Mouse (Mus musculus) CD4-positive naive resting alpha-beta T cell, adult 57 days (primary cell): ENCODE data around the gene Tomm6. TPM values are rescaled to one million over a fixed set of nuclear protein-coding genes. Genes with fewer than 3 reads are reported as not detected.

Source experiments
- total RNA-seq: library from RNA; stranded (reverse); gene quantifications from one replicate; pipeline ENCODE4 v1.2.4, GENCODE M21; 2023

Tomm6 gene
- total RNA-seq: 129 TPM

DNA sequence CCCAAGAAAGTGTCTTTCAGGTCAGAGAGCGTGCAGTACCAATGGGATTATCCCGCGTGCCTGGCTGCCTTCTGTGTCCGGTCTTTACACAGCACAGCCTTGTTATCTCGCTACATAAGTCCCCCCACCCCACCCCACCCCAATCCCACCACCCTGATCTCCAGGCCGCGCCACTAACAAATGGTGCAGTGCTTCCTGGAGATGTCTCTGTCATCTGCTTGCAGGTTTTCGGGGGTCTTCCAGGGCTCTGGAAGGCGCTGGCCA lies at the start of gene Tomm6:
TSS of gene Tomm6 (minus strand) at position 43 of the 264 bp plus-strand sequence.

DNA sequence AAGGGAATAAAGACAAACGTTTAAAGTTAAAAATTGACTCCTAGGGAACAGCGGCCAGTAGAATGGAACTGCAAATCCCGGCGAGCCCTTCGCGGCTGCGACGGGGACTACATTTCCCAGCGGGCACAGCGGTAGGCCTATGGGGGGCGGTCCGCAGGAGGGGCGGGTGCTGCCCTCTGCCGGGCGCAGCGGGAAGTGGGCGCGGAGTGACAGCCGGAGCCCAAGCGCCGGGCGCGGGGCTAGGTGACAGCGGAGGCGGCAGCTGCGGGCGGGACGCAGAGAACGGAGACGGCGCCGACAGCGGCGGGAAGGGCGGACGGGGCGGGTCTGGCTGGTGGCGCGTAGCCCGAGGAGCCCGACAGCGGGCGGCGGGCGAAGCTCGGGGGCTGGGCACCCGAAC lies 48.7 kb upstream of the Tomm6 start, which contains the start of gene Tfeb:
TSS of gene Tfeb (plus strand) at position 175 of the 400 bp plus-strand sequence.

DNA sequence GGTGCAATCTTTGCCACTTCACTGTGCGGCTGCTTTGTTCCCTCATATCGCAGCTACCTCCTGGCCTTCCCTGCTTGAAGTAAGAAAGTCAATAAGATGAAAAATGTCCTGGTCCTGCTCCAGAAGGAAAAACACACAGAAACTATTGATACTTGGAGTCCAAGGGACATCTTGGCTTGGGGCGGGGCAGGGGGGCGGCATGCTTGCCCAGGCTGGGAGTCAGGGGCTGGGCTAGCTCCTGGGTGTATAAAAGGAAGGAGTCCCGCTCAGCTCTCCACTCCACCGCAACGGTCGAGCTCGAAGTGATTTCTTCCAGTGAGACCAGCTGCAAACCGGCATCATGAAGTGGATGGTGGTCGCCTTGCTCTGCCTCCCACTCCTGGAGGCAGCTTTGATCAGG lies 38.4 kb upstream of the Tomm6 start, which contains the start of gene Pgc:
TSS of gene Pgc (plus strand) at position 277 of the 400 bp plus-strand sequence.

GRCm38 (mm10) chr17:47694503-47695336 lies 6.5 kb upstream of the Tomm6 start, which contains the start of gene Prickle4:
Gene Prickle4, minus strand, starts transcription at chr17:47694736.

DNA sequence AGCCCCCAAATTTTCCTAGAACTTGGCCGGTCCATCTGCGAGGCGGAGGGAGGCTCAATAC lies 6.1 kb upstream of the Tomm6 start, which contains the start of gene Gm21981:
TSS of gene Gm21981 (minus strand) at position 14 of the 61 bp plus-strand sequence.

DNA sequence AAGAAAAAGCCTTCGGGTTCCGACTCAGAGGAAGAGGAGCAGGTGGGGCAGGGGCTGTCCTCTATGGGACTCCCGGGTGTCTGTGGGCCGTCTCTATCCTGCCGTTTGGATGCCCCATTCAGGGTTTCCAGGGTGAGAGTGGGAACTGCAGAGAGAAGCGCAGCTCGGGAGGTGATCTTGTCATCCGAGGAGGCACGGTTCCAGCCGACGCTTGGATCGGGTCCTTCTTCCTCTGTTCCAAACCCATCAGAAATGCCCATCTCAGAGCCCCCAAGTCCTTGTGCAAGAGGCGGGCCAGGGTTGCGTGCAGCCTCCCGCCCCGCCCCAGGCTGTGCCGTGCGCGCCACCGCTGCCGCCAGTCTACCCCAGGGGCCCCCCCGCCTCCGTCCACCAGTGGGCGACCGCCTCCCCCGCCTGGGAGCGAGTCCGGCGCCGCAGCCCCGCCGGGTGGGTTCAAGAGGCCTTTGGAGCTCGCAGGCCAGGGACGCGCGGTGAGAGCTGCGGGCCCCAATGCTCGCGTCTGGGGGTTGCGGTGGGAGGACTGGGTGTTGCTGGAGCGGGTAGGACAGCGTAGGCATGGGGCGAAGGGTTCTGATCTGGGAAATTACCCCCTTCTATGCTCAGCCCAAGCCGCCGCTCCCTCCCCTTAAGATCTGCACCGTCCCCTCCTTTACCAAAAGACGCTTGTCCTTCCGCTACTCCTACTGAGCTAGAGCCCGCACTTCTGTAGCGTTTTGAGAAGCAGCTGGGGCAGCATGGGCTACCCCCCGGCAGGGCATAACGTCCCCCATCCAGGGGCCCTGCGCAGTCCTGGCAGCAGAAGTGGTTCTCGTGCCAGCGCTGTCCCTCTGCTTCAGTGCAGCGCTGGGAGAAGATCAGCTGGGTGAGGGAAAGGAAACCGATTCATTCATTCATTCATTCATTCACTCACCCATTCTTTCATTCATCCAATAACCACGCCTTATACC lies 706 bp upstream of the Tomm6 start, which contains the start of gene Frs3:
TSS of gene Frs3 (plus strand) at position 423 of the 968 bp plus-strand sequence.

Other genes starting within 250 kb of the Tomm6 start
- 67.6 TPM for gene Taf8, start 186.1 kb downstream of the Tomm6 start, total RNA-seq
- gene Ccnd3, start 183.3 kb downstream of the Tomm6 start, total RNA-seq: 521 TPM
- gene Bysl, start 76.9 kb downstream of the Tomm6 start, total RNA-seq: 16.6 TPM
- 64.3 TPM for gene Med20, start 76.8 kb downstream of the Tomm6 start, total RNA-seq
- 3.2 TPM for gene Gm20517, start 76.8 kb downstream of the Tomm6 start, total RNA-seq
- gene Usp49, start 57.7 kb downstream of the Tomm6 start, total RNA-seq: 6.3 TPM
- 1.7 TPM for gene Frs3, start 644 bp upstream of the Tomm6 start, total RNA-seq
- 0.33 TPM for gene Gm21981, start 6.1 kb upstream of the Tomm6 start, total RNA-seq
- not detected for gene Prickle4, start 6.3 kb upstream of the Tomm6 start, total RNA-seq
- gene Pgc, start 38.5 kb upstream of the Tomm6 start, total RNA-seq: not detected
- 36.4 TPM for gene Tfeb, start 48.6 kb upstream of the Tomm6 start, total RNA-seq
- gene Mdfi, start 146.3 kb upstream of the Tomm6 start, total RNA-seq: not detected
- gene Foxp4, start 236.3 kb upstream of the Tomm6 start, total RNA-seq: 81.1 TPM